Mouse (Mus musculus): ENCODE results near the gene Ccr8. TPM values are rescaled to one million over a fixed set of nuclear protein-coding genes. Genes with fewer than 3 reads are reported as not detected.

Ccr8 gene
- polyA plus RNA-seq (2012; rRNA removed) = 0.25 TPM in 1 of 2 replicates, not detected in the other

GRCm38 (mm10) chr9:120091696-120092238 lies at the start of gene Ccr8:
Gene Ccr8 (plus strand): TSS chr9:120092114.

GRCm38 (mm10) chr9:120069779-120070178 lies 22.1 kb upstream of the Ccr8 start, which contains the start of gene Cx3cr1:
Gene Cx3cr1 (minus strand): TSS chr9:120069879.

GRCm38 (mm10) chr9:120110211-120111018 lies 18.5 kb downstream of the Ccr8 start, which contains the start of gene Slc25a38:
Gene Slc25a38 (plus strand): TSS chr9:120110374.

GRCm38 (mm10) chr9:120127538-120128251 lies 35.8 kb downstream of the Ccr8 start, which contains the start of gene Rpsa:
Gene Rpsa (plus strand): TSS chr9:120127689.

Other genes starting within 250 kb of the Ccr8 start
- gene Wdr48, start 197.2 kb upstream of the Ccr8 start, polyA plus RNA-seq (2012; rRNA removed) = 80.2 and 85.9 TPM in 2 replicates
- gene Gorasp1, start 154.5 kb upstream of the Ccr8 start, polyA plus RNA-seq (2012; rRNA removed) = 21.7 and 21.9 TPM in 2 replicates
- 1.4 and 1.5 TPM in 2 replicates for gene Ttc21a, start 154.5 kb upstream of the Ccr8 start, polyA plus RNA-seq (2012; rRNA removed)
- gene Csrnp1, start 107.5 kb upstream of the Ccr8 start, polyA plus RNA-seq (2012; rRNA removed) = 2.9 and 5.0 TPM in 2 replicates
- gene Xirp1, start 68.5 kb upstream of the Ccr8 start, polyA plus RNA-seq (2012; rRNA removed) = 0.01 and 0.26 TPM in 2 replicates
- 4.2 and 4.7 TPM in 2 replicates for gene Cx3cr1, start 22.2 kb upstream of the Ccr8 start, polyA plus RNA-seq (2012; rRNA removed)
- 28.9 and 33.3 TPM in 2 replicates for gene Slc25a38, start 18.3 kb downstream of the Ccr8 start, polyA plus RNA-seq (2012; rRNA removed)
- 1,759 and 1,851 TPM in 2 replicates for gene Rpsa, start 35.6 kb downstream of the Ccr8 start, polyA plus RNA-seq (2012; rRNA removed)
- gene Mobp, start 57.6 kb downstream of the Ccr8 start, polyA plus RNA-seq (2012; rRNA removed) = 0.10 TPM in 2 replicates
- 4.4 and 5.8 TPM in 2 replicates for gene Myrip, start 209.4 kb downstream of the Ccr8 start, polyA plus RNA-seq (2012; rRNA removed)